Mouse (Mus musculus) MN1 (cell line): Measurements from ENCODE around the gene Slc4a1ap.

Experiments used
- DNase-seq: peaks from one replicate; pipeline ENCODE4 v3.0.0-alpha.2; 2016; ENCODE audit warnings: low spot score

Slc4a1ap gene

GRCm38 (mm10) chr5:31606151-31606550, 79.4 kb downstream of the Slc4a1ap start:
- DNase-seq = peak; percentile 46
